In genomic region chr17:9296371-9296770, GRCm38 (mm10) we compare ENCODE assay signal across 17 mouse cellular contexts.
"Had no signal": no experiment of that assay in that cellular context is flagged by ENCODE, and none has a peak within 500 bp of the region (broad histone marks: within the 10 kb centered on the region; RNA-seq: fewer than 3 reads in every experiment).

No protein-coding gene starts in this region.

- H3K27ac ChIP-seq: kidney, embryonic 15.5 days; liver, embryonic 13.5 days; midbrain, embryonic 12.5 days; midbrain, embryonic 15.5 days; neural tube, embryonic 12.5 days; neural tube, embryonic 15.5 days had no signal

- H3K4me3 ChIP-seq: kidney, embryonic 15.5 days; liver, embryonic 13.5 days; midbrain, embryonic 12.5 days; midbrain, embryonic 15.5 days; neural tube, embryonic 12.5 days; neural tube, embryonic 15.5 days had no signal

- H3K4me1 ChIP-seq: kidney, embryonic 15.5 days; liver, embryonic 13.5 days; midbrain, embryonic 12.5 days; neural tube, embryonic 12.5 days had no signal

- DNase-seq: kidney, adult 8-10 months; kidney, postnatal 10 days; kidney, postnatal 36 days; layer of hippocampus, postnatal 36 days; liver, embryonic 13.5 days; lung, adult 2 months; lung, postnatal 14 days; lung, postnatal 4 days; retina, postnatal 1 day; thymus, adult 2 months; thymus, postnatal 14 days; thymus, postnatal 4 days had no signal
